Mouse (Mus musculus): ENCODE measurements around the gene Vamp2.

DNA sequence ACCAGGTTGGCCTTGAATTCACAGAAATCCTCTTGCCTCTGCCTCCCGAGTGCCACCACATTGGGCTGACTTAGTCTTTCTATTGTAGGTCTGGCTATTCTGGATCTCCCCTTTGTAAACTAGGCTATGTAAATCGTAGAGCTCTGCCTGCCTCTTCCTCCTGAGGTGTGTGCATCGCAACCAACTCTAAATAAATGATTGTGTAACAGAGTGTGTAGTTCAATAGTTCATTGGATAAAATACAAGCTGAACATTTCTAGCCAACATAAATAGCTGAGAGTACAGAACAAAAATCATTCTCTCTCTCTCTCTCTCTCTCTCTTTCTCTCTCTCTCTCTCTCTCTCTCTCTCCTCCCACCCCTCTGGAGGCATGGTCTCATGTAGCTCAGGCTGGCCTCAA lies 26.3 kb downstream of the Vamp2 start:
- TF ChIP-seq POLR2A (IDR thresholded peaks at IDR 0.05; ENCODE audit: extremely low read depth, insufficient read depth, low read length), result no peak
- no peak for TF ChIP-seq CTCF (IDR thresholded peaks at IDR 0.05; ENCODE audit: low read depth, low read length)

Measured in liver, adult 2 months (tissue).